Mouse (Mus musculus) layer of hippocampus, adult 9-10 months (tissue): ENCODE data around the gene Cideb.

Experiments
- DNase-seq: peaks from one replicate; pipeline ENCODE4 v3.0.0; 2022; ENCODE audit warnings: low spot score

Cideb gene

DNA sequence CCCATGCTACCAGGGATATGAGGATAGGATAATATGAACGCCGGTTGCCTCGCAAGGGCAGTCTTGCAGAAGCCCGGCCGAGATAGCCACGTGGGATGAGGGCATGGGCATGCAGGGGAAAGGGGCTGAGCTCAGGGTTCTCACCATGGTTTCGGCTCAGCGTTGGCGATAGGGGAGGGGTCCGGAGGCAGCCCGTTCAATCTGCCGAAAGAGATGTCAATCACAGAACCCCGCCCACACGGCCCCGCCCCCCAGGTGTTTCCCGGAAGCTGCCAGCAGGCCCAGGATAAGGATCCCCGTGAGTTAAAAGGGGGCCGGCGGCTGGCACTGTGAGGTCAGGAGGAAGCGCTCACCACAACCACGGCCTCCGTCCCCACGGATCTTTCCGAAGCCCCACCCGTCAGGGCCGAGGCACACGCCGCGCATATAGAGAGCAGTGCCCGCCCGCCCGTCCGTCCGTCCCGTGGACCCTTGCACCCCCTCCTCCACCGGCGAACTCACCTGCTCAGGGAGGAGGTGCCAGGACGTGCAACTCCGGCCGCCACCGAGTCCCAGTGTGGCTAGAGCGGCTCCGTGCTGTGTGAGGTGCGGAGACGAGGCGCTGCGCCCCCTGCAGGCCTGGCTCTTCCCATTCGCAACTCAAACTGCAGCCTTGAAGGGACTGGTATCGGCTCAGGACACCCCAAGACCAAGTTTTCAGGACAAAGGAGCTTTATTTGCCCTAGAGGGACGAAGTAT is 36.4 kb downstream of the Cideb start, which contains the start of gene Rabggta:
Gene Rabggta (minus strand): TSS at position 564 of the 738 bp plus-strand sequence.
- DNase-seq, result peak; percentile 72

DNA sequence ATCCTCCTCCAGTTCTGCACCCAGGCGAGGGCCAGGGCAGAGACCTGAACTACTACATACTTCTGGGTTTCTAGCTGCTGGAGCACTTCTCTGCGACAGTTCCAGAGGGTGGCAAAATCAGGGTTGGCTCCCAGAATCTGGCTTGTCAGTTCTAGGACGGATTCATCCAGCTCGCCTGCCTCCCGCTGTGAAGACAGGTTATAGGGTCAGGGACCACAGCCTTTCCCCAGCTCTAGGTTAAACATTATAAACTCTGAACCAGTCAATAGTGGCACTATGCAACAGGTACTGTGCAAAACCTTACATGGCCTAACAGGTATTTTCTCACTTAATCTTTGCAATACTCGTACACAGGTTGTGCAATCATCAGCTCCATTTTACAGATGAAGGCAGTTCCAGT is 37.2 kb downstream of the Cideb start:
- no peak for DNase-seq

DNA sequence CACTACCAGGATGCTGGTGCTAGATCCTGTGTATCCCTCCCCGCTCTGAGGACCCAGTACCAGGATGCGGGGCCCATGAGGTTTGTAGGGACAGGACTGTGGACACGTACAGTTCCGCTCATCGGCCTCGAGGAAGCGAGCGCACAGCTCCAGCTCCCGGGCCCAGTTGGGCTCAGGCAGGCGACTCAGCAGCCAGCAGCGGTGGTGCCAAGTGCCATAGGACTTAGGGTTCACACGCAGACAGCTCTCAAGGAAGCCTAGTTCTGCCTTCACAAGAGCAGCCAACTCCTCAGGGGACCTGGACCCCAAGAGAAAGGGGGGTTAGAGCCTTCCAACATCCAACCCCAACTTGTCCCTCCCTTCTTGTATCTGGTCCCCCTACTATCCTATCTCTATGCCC is 37.6 kb downstream of the Cideb start:
- no peak for DNase-seq

DNA sequence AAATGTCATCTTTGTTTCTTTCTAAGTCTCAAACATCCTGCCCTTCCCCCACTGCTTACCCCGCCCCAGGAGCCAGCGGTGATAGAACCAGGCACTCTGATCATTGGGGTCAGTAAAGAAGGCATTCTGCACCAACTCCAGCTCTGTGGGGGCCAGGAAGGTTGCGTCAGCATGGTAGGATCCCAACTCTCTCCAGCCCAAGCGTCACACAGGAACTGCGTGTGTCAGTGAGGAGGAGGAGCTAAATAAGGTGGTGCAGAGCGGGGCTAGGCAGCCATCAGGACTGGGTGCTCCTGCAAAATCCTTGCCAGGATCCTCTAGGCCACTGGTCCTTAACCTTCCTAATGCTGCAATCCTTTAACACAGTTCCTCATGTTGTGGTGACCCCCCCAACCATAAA is 38.5 kb downstream of the Cideb start:
- DNase-seq, result no peak

DNA sequence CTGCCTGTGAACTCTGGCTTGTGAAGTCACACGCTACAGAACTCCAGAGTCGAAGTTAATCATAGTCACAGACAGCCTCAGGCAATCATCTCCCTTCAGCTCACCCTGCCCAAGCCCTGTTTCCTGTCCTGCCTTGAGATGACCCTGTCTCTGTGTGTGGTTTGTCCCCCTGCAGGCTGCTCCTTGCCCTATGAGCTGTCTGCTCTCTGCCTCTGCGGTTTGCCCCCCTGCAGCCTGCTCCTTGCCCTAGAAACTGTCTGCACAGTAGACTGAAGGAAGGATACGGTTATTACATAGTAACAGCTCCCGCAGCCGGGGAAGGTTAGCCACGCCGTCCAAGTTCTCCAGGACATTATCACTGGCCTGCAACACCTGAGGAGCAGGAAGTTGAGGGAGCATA is 41.4 kb downstream of the Cideb start:
- no peak for DNase-seq

DNA sequence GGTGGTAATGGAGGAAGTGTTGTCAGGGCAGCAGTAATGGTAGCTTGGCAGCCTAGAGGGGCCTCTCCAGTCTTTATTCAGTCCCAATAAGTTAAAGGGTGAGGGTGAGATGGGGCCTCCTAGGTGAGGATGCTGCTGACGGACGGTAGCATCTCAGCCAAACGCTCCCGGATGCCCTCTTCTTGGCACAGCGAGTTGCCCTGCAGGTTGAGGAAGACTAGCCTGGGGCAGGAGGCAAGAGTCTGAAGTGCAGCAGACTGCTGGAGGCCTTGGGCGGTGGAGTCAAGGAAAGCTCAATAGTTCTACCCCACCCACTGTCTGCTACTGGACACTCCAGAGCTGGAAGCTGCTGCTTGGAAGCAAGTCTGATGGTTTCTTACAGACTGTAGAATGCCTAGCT is 42.0 kb downstream of the Cideb start:
- DNase-seq, result no peak

DNA sequence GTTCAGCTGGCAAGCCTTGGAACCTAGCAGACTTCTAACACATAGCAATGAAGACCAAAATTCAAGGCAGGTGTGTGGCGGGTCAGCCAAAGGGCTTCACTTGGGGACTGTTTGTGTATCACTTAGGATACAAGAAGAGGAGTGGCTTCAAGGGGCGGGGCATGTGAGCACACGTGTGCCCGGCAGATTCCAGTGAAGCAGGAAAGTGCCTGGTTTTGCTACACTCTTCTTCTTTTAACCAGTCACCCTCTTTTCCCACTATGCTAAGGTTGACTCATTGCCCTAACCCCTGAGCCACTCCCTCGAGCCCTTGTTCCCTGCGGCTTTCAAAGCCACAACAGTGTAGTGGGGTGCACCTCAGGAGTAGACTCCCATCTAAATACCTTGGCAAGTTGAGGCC is 43.4 kb downstream of the Cideb start:
- no peak for DNase-seq

DNA sequence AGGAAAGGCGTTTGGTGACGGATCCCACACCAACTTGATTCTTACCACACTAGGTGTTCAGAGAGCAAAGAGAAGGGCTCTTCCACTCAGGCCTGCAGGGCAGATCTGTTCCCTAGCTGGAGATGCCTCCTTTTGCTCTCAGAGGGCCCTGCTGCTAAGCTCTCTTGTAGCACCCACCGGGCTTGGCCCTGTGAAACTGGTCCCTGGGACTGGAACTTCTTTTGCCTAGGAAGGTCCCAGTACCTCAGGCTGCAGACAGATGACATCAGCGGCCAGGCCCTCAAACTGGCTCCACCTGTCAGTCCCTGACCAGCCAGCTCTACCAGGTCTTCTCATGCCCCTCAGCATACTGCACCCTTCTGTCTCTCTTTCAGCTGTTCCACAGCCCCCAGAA is 44.5 kb downstream of the Cideb start, which contains the start of gene Tgm1:
Gene Tgm1 (minus strand): TSS at position 198 of the 394 bp plus-strand sequence.
- no peak for DNase-seq

DNA sequence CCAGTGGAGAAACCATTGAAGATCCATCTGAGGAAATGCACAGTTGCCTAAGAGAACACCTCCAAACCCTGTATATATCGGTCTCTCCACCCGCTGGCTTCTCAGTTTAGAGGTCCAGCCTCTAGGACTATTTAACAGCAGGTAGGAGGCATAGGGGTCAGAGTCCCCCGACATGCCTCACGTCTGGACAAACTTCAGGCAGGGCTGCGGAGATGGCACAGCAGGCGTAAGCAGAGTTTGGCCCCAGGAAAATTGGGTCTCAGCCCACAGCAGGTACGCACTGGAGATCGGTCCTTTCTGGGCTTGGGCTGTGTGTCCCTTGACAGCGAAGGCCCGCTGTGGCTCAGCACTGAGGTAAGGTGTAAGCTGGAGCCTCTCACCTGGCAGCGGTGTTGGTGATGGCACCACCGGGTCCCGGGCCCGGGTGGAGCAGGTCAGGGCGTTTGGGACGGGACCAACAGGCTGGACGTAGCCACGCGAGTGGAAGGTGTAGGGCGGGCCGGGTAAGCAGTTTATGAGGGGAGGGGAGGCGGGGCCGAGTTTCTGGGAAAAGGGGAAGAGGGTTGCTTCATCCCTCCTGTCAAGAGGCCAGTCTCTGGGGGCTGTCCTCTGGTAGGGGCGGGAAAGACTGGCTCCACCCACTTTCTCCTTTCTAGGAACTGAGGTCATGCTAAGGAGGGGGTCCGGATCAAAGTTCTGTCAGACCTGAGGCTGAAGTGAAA is 45.1 kb downstream of the Cideb start:
- DNase-seq, result no peak

DNA sequence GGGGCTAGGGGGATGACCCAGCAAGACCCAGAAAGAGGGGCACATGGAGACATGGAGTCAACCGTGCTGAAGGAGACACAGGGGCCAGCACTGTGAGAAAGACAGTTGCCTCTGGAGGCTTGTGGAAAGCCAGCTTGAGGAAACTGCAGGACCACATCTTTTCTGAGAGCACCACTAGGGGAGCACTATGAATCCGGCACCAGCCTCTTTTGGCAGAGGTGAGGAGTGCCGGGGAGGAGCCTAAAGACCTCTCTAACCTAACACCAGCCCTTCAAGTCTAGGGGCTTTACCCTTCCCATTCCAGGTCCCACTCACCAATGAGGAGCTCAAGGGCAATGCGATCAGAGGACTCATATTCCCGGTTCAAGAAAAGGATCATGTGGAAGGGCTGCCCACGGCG is 46.5 kb downstream of the Cideb start:
- no peak for DNase-seq

DNA sequence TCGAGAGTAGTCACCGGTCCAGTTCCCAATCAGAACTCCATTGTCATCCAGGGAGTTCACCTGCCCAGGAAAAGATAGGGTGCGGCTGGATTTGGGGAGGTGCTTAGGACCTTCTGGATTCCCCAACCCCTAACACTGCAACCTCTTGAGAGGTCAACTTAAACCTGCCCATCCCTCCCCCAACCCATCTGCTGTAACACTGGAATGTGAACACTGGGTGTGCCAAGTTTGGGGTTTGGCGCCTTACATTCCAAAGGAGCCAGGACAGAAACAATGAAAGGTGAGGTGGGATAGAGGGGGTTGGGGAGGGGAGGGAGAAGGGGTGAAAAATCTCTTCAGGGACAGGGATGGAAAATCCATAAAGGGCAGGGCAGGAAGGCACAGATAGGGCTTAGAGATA is 48.7 kb downstream of the Cideb start:
- DNase-seq, result no peak

DNA sequence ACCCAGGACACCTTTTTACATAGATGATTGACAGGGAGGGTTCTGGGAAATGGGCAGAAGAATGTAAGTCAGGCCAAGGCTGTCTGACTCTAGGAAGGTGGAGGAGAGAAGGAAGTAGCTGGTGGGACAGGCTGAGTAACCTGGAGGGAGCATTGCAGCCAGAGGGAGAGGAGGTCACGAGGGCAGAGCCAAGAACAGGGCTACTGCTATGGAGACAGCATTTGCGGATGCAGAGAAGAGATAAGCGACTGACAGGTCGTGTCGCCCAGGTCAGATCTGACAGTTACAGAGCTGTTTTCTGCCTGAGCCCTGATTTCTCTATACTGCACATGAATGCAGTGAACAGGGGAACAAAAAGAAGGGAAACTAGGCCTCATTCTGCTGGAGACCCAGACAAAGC is 50.9 kb downstream of the Cideb start:
- DNase-seq, result no peak

DNA sequence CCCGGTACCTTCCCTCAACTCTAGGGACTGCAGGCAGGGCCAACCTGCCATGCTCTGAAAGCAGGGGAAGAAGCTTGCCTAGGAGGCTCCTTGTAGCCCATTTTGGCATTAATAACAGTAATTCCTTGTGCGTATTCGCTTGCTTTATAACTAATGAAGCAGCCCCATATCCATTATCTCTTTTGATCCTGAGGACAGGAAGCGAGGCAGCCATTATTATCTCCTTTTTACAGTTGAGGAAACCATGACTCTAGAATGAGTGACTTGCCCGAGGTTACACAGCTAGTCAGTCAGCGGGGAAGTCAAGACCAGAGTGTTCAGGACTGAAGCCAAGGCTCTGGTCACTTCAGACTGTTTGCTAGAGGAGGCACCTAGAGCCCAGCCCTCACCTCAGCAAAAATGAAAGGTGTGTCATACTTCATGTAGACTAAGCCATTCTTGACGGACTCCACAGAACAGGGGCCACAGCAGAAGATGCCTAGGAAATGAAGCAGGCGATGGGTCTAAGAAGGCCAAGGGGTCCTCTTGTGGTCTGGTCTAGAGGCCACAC is 52.1 kb downstream of the Cideb start:
- DNase-seq, result no peak
